Mouse (Mus musculus): ENCODE results near the gene Dse.

- no peak for TF ChIP-seq MAX (IDR thresholded peaks at IDR 0.05)
- no peak for TF ChIP-seq CTCF (IDR thresholded peaks at IDR 0.05; ENCODE audit: control insufficient read depth, insufficient read depth, insufficient read length)
- TF ChIP-seq USF1 (IDR thresholded peaks at IDR 0.05; ENCODE audit: low read depth) = no peak
- no peak for TF ChIP-seq MYOG (IDR thresholded peaks at IDR 0.05; ENCODE audit: control insufficient read depth, extremely low read depth, insufficient read length)
- no peak for TF ChIP-seq MYOD1 (IDR thresholded peaks at IDR 0.05; ENCODE audit: control insufficient read depth, insufficient read length, low read depth)
Measured at GRCm38 (mm10) chr10:34151827-34152226, 55.7 kb downstream of the Dse start.

Measured in C2C12 (cell line).